Mouse (Mus musculus): Measurements from ENCODE around the gene Cpsf4l. TPM values are rescaled to one million over a fixed set of nuclear protein-coding genes. Genes with fewer than 3 reads are reported as not detected.

The Cpsf4l gene
- polyA plus RNA-seq, 3 experiments from 2014 or later, result not detected

- no peak for ATAC-seq
These were observed 11.7 kb downstream of the Cpsf4l start for GRCm38 (mm10) chr11:113698013-113698545.

- ATAC-seq, result no peak
These were observed 12.2 kb downstream of the Cpsf4l start for GRCm38 (mm10) chr11:113697571-113697970.

DNA sequence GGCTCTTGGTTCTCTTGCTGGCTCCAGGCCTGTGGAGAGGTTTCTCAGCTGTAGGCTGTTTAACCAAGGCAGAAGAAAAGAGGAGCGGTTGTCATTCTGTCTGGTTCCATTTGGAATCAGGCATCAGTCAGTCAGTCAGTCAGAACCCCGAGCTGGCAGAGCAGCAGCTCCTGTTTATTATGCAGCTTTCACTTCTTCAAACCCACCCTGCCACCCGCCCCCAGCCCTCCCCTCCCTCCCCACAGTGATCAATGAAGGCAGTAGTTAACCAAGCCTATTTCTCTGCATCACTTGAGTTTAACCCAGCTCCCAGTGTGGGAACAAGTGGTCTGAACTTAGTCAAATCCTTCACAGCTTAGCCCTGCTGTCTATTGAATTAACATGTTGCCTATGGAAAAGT lies 18.0 kb downstream of the Cpsf4l start:
- no peak for ATAC-seq

DNA sequence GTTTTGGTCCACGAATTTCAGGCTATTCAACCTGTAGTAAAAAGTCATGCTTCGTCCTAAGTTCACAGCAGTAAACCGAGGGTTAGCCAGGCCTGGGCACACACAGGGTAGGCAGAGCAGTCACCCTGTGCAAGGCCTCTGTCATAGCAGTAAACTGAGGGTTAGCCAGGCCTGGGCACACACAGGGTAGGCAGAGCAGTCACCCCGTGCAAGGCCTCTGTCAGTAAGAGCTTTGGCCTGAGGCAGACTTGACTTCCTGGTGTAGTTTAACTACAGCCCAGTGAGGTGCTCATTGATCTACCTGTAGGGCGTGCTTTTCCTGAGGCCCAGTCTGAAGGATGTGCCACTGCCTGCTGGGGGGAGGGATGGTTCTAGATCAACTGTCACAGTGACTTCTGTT lies 18.5 kb downstream of the Cpsf4l start:
- no peak for ATAC-seq

DNA sequence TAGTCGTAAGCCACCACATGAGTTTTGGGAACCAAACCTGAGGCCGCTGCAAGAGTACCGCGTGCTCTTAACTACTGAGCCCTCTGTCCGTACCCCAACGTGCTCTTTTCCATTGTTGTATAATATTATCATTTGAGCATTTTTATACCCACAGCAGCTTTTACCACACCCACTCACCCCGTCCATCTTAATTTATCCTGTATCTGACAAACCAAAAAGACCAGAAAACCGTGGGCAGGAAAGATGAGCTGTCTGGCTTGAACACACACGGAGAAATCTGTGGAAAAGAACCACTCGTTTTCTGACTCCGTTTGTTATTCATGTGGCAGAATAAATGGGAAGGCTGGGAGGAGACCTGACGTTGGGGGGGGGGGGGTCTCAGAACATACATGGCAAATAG lies 19.3 kb downstream of the Cpsf4l start:
- ATAC-seq, result no peak

DNA sequence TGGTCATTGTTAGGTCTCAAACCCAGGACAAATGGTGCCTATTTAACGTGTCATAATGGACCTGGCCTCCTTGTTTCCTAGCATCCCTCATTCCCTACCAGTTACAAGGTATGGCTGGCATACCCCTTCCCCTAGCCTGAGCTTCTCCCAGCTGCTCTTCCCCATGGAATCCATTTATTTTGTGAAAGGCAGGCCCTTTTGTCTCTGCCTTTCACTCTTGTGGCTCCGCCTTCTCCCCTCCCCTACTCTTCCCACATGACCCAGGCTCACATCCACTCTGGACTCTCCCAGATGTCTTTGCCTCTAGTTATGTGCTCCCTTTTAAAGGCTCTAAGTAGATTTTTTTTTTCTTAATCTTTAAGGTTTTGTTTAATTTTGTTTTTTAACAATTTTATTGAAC lies 22.8 kb downstream of the Cpsf4l start:
- ATAC-seq, result no peak

DNA sequence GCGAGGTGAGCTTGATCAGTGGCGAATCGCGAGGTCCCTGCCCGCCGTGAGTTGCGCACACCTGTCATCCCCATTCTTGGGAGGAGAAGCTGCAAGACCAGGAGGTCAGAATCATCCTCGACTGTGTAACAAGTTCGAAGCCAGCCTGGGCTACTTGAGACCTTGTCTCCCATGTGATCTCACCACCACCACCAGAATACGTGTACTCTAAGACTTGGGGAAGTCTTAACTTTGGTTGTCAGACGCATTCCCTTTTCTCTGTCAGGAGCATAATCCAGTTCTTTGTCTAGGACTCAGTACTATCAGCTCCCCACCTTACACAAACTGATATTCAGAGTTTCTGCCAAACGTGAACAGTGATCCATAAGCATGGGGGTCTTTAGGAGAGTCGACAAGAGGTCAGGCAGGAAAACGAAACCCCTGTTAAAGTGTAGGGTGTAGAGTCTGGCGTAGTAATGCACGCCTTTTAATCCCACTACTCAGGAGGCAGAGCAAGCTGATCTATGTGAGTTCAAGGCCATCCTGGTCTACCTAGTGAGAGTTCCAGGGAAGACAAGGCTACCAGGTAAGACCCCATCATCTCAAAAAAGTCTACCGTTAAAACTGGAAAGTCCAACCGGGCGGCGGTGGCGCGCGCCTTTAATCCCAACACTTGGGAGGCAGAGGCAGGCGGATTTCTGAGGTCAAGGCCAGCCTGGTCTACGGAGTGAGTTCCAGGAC lies 24.9 kb downstream of the Cpsf4l start:
- peak; percentile 12 for ATAC-seq

GRCm38 (mm10) chr11:113683957-113684706 lies 25.7 kb downstream of the Cpsf4l start, which contains the start of the genes Fam104a and D11Wsu47e:
Fam104a (minus strand) TSS chr11:113684155.
D11Wsu47e (plus strand) TSS chr11:113684412.
- ATAC-seq, result peak; percentile 89

DNA sequence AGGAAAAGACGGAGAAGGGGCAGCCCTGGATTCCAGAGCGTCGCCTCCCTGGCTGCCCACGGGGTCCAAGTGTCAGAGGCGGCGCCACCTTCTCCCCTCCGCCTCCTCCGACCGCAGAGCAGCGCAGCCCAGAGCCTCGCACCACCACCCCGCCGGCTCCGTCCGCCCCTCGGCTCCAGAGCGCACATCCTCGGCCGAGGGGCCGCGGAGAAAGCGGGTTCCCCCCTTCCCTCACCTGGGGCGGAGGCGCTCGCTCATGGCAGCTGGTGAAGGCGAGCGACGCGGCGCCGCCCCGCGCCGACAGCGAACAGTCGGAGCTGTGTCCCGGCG lies 26.2 kb downstream of the Cpsf4l start:
- ATAC-seq, result peak; percentile 38

DNA sequence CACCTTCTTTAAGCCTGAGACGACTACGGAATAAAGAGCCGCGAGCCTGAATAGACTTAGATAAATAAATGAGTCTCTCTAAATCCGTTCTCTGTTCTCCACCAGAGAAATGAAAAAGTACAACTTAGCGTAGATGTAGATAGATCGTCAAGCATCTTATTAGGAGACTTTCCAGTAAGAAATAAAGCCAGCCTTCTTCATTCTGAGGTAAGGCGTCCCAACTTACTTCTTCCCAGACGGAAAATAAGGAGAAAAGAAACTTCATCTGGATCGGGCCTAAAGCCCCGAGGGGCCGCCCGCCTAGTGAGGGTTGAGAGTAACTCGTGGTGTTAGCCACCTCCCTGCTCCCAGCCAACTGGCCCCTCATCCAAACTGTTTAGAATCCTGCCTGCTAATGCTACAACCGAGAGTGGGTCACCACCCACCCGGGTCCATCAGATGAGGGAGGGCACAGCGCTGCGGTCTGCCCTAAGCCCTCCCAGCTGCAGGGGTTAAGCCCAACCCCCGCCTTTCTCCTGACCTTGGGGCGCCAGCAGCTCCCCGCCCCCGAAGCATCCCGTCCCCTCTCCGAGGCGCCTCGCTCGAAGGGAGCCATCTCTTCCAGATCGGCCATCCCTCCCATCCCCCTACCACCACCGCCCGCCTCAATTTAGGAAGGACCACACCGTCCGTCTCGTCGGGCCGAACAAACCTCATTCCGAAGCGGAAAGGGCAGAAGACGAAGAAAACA lies 26.8 kb downstream of the Cpsf4l start:
- no peak for ATAC-seq

GRCm38 (mm10) chr11:113681979-113682378 lies 27.8 kb downstream of the Cpsf4l start:
- no peak for ATAC-seq

GRCm38 (mm10) chr11:113680954-113681353 lies 28.9 kb downstream of the Cpsf4l start:
- no peak for ATAC-seq

GRCm38 (mm10) chr11:113678373-113678772 lies 31.4 kb downstream of the Cpsf4l start:
- no peak for ATAC-seq

GRCm38 (mm10) chr11:113677378-113677777 lies 32.4 kb downstream of the Cpsf4l start:
- ATAC-seq, result no peak

GRCm38 (mm10) chr11:113676847-113677246 lies 33.0 kb downstream of the Cpsf4l start:
- ATAC-seq, result no peak

DNA sequence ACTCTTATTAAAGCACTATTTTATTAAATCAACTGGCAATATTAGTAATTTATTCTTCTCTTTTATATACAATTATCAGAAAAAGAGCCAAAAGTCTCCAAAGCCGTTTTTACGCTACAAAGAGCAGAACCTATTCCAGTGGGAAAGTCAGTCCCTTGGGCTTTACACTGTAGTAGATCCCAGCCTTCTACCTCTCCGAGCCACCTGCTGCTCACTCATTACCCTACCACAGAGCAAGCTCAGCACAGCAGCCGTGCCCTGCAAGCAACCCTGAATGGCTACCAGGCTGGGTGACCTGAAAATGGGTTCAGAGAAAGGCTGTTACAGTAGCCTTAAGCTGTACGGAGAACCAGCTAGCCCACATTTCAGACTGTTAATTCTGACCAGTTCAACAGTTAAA lies 35.2 kb downstream of the Cpsf4l start:
- no peak for ATAC-seq

- ATAC-seq, result no peak
These were observed 36.2 kb downstream of the Cpsf4l start for GRCm38 (mm10) chr11:113673614-113674013.

DNA sequence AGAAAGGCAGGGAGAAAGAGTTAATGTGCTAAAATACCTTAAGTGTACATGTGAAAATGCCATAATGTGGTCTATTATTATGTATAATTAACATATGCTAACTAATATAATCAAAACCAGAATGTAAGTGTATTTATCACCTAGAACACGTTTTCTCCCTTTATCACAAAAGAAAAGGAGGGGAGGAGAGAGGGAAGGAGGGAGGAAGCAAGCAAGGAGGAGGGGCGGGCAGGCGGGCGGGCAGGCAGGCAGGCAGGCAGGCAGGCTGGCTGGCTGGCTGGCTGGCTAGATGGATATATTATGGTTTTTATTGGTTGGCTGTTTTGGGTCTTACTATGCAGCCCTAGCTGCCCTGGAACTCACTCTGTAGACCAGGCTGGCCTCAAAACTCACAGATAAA lies 40.1 kb downstream of the Cpsf4l start:
- ATAC-seq, result no peak

DNA sequence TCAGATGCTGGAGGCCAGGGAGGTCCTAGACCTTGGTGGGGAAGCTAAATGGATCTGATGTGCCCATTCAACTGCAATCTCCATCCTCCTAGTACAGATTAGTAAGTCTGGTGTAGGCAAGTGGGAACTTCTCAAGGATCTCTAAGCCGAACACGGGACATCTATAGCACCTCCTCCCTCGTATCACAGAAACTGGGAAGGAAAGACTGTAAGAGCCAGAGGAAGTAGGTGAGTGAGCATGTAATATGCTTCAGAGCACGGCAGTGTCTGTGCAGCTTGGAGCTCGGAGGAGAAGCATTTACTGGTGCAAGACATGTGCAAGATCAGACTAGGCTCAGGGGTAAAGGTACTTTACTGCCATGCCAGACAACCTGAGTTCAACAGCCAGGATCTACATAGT lies 41.0 kb downstream of the Cpsf4l start:
- ATAC-seq, result no peak

DNA sequence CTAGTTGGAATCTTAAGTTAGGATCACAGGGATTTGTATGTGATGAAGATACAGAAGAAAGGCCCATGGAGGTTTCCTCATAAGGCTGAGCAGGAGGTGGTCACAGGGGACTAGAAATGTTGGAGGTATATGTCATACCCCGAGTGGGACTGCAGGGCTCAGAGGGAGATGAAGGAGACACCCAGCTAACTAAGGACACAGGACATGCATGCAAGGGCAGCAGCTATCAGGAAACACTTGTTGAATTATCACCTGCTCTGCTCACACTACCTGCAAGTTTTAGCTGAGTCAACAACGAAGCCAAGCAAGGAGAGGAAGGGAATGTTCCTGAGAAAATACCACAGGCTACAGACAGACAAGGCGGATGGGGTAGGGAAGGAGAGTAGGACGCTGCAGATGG lies 42.1 kb downstream of the Cpsf4l start:
- ATAC-seq, result no peak

GRCm38 (mm10) chr11:113667122-113667521 lies 42.7 kb downstream of the Cpsf4l start:
- ATAC-seq, result no peak

GRCm38 (mm10) chr11:113666648-113667047 lies 43.2 kb downstream of the Cpsf4l start:
- ATAC-seq, result peak; percentile 56

GRCm38 (mm10) chr11:113666205-113666604 lies 43.6 kb downstream of the Cpsf4l start:
- ATAC-seq, result no peak

Data from inflammation-experienced regulatory T-cells, adult 6 months (primary cell).